Mouse (Mus musculus) heart, embryonic 11.5 days (tissue): ENCODE measurements around the gene Emilin2. TPM values are rescaled to one million over a fixed set of nuclear protein-coding genes. Genes with fewer than 3 reads are reported as not detected.

Experiments
- ATAC-seq: fragments of 200-750 bp; cut with Nextera tagmentation; replicated peaks from 2 replicates; pipeline ENCODE4 v1.8.0; 2017; ENCODE audit warnings: moderate library complexity; ENCODE audit not compliant: insufficient number of reproducible peaks, low FRiP score, low TSS enrichment
- H3K27ac ChIP-seq: fragments of 300-500 bp; sonication (generic); 2 replicates; pipeline ENCODE4 v1.5.1; 2014; ENCODE audit warnings: mild to moderate bottlenecking, low read depth, low read length
- H3K27me3 ChIP-seq: fragments of 300-500 bp; sonication (generic); 2 replicates; pipeline ENCODE4 v1.6.1; 2014; ENCODE audit warnings: mild to moderate bottlenecking, low read length, mixed read lengths; ENCODE audit not compliant: control insufficient read depth, insufficient read depth
- H3K36me3 ChIP-seq: fragments of 300-500 bp; sonication (generic); 2 replicates; pipeline ENCODE4 v1.6.1; 2014; ENCODE audit warnings: mild to moderate bottlenecking, low read length, moderate library complexity, mixed read lengths; ENCODE audit not compliant: control insufficient read depth, insufficient read depth
- H3K4me1 ChIP-seq: fragments of 300-500 bp; sonication (generic); 2 replicates; pipeline ENCODE4 v1.6.1; 2014; ENCODE audit warnings: low read length; ENCODE audit not compliant: control insufficient read depth, insufficient read depth
- H3K4me2 ChIP-seq: fragments of 300-500 bp; sonication (generic); 2 replicates; pipeline ENCODE4 v1.6.1; 2014; ENCODE audit warnings: mild to moderate bottlenecking, moderate library complexity
- H3K4me3 ChIP-seq: fragments of 300-500 bp; sonication (generic); 2 replicates; pipeline ENCODE4 v1.5.1; 2014; ENCODE audit warnings: low read depth, low read length
- H3K9ac ChIP-seq: fragments of 300-500 bp; sonication (generic); 2 replicates; pipeline ENCODE4 v1.6.1; 2014; ENCODE audit warnings: mild to moderate bottlenecking, low read depth, low read length, moderate library complexity
- H3K9me3 ChIP-seq: fragments of 300-500 bp; sonication (generic); replicated peaks from 2 replicates; pipeline ENCODE4 v1.6.1; 2016; ENCODE audit warnings: low read length; ENCODE audit not compliant: control insufficient read depth
- WGBS: fragments of 180-500 bp; shearing (Covaris S2); extraction: QIAGEN DNeasy Blood & Tissue Kit; methylation state at CpG from one replicate; pipeline ENCODE4 v1.1.7; 2014; ENCODE audit not compliant: insufficient replicate concordance; 5-methylcytosine and 5-hydroxymethylcytosine counted together
- polyA plus RNA-seq: library from polyadenylated mRNA; unstranded; fragments of >200 nt; fragmentation: Nextera tagmentation; extraction: Ambion mirVana; gene quantifications from 2 replicates; pipeline ENCODE4 v1.2.1, GENCODE M21; 2014

Gene Emilin2
- polyA plus RNA-seq, 1 experiment from 2014 or later: 59.1 TPM

- ATAC-seq: no peak
- H3K27ac ChIP-seq: no peak overlapping the region
- 80% methylated on average over 9 of the region's 9 CpGs for WGBS
- peaks cover 8% of the 10 kb centered on the region for H3K36me3 ChIP-seq
- no peak overlapping the region for H3K4me2 ChIP-seq
- H3K9ac ChIP-seq: no peak overlapping the region
- H3K4me3 ChIP-seq: no peak overlapping the region
- H3K4me1 ChIP-seq: peaks cover 11% of the 10 kb centered on the region
- no peaks in the 10 kb centered on the region for H3K27me3 ChIP-seq
- no peaks in the 10 kb centered on the region for H3K9me3 ChIP-seq
These were observed 81.6 kb downstream of the Emilin2 start for GRCm38 (mm10) chr17:71230108-71230709.

- Histone ChIP-seq H3K4me1 (peaks cover 12% of the 10 kb centered on the region), H3K9me3 (no peaks in the 10 kb centered on the region), H3K36me3 (peaks cover 8% of the 10 kb centered on the region), H3K9ac (no peak overlapping the region), H3K27me3 (no peaks in the 10 kb centered on the region), H3K27ac (no peak overlapping the region), H3K4me2 (no peak overlapping the region), H3K4me3 (no peak overlapping the region)
- WGBS: 70% methylated on average over 7 of the region's 7 CpGs
- no peak for ATAC-seq
These were observed 83.1 kb downstream of the Emilin2 start for GRCm38 (mm10) chr17:71228651-71229050.

- Histone ChIP-seq H3K9me3 (no peaks in the 10 kb centered on the region), H3K4me3 (no peak overlapping the region), H3K4me2 (no peak overlapping the region), H3K4me1 (peaks cover 13% of the 10 kb centered on the region), H3K27me3 (no peaks in the 10 kb centered on the region), H3K27ac (no peak overlapping the region), H3K36me3 (peaks cover 8% of the 10 kb centered on the region), H3K9ac (no peak overlapping the region)
- WGBS: 76% methylated on average over 9 of the region's 9 CpGs
- ATAC-seq: no peak
These were observed 84.5 kb downstream of the Emilin2 start for GRCm38 (mm10) chr17:71227128-71227895.

- H3K9ac ChIP-seq: no peak overlapping the region
- no peak overlapping the region for H3K4me2 ChIP-seq
- peaks cover 30% of the 10 kb centered on the region for H3K4me1 ChIP-seq
- no peaks in the 10 kb centered on the region for H3K9me3 ChIP-seq
- no peak overlapping the region for H3K4me3 ChIP-seq
- 30% methylated on average over 5 of the region's 5 CpGs for WGBS
- no peaks in the 10 kb centered on the region for H3K27me3 ChIP-seq
- no peak for ATAC-seq
- no peaks in the 10 kb centered on the region for H3K36me3 ChIP-seq
- H3K27ac ChIP-seq: no peak overlapping the region
These were observed 86.7 kb downstream of the Emilin2 start for GRCm38 (mm10) chr17:71225091-71225490.

- Histone ChIP-seq H3K9ac (no peak overlapping the region), H3K27ac (no peak overlapping the region)
These were observed 87.3 kb downstream of the Emilin2 start for GRCm38 (mm10) chr17:71224521-71224920.

GRCm38 (mm10) chr17:71223676-71224075, 88.1 kb downstream of the Emilin2 start:
- Histone ChIP-seq H3K9me3 (no peaks in the 10 kb centered on the region), H3K27ac (no peak overlapping the region), H3K4me2 (no peak overlapping the region), H3K4me3 (no peak overlapping the region), H3K9ac (no peak overlapping the region), H3K36me3 (no peaks in the 10 kb centered on the region), H3K27me3 (no peaks in the 10 kb centered on the region), H3K4me1 (peaks cover 28% of the 10 kb centered on the region)
- no peak for ATAC-seq
- 71% methylated on average over 5 of the region's 5 CpGs for WGBS

More at GRCm38 (mm10) chr17:71224521-71224920, 87.3 kb downstream of the Emilin2 start:
- H3K27me3 ChIP-seq: no peaks in the 10 kb centered on the region
- no peak for ATAC-seq
- no peak overlapping the region for H3K4me3 ChIP-seq
- WGBS: 61% methylated on average over 2 of the region's 2 CpGs
- H3K4me2 ChIP-seq: no peak overlapping the region
- peaks cover 30% of the 10 kb centered on the region for H3K4me1 ChIP-seq
- H3K9me3 ChIP-seq: no peaks in the 10 kb centered on the region
- no peaks in the 10 kb centered on the region for H3K36me3 ChIP-seq

- H3K4me1 ChIP-seq: peaks cover 27% of the 10 kb centered on the region
- H3K4me3 ChIP-seq: no peak overlapping the region
- ATAC-seq: 0 out of 2 replicates have a peak, but pooled peaks have one; percentile 18
- H3K9me3 ChIP-seq: no peaks in the 10 kb centered on the region
- WGBS: 74% methylated on average over 3 of the region's 3 CpGs
- H3K36me3 ChIP-seq: no peaks in the 10 kb centered on the region
- H3K27me3 ChIP-seq: no peaks in the 10 kb centered on the region
- H3K9ac ChIP-seq: no peak overlapping the region
- peak overlapping the region; percentile 4 for H3K27ac ChIP-seq
- H3K4me2 ChIP-seq: no peak overlapping the region
These were observed 90.4 kb downstream of the Emilin2 start for GRCm38 (mm10) chr17:71221383-71221782.

- no peaks in the 10 kb centered on the region for H3K9me3 ChIP-seq
- 88% methylated on average over 5 of the region's 5 CpGs for WGBS
- H3K27me3 ChIP-seq: no peaks in the 10 kb centered on the region
- no peak overlapping the region for H3K4me3 ChIP-seq
- H3K27ac ChIP-seq: no peak overlapping the region
- peaks cover 26% of the 10 kb centered on the region for H3K4me1 ChIP-seq
- H3K4me2 ChIP-seq: no peak overlapping the region
- H3K9ac ChIP-seq: no peak overlapping the region
- no peaks in the 10 kb centered on the region for H3K36me3 ChIP-seq
- ATAC-seq: no peak
These were observed 94.6 kb downstream of the Emilin2 start for GRCm38 (mm10) chr17:71217111-71217685.
